Mouse (Mus musculus) kidney, embryonic 15.5 days (tissue): Measurements from ENCODE around the gene Csrp2. TPM values are rescaled to one million over a fixed set of nuclear protein-coding genes. Genes with fewer than 3 reads are reported as not detected.

Source experiments
- ATAC-seq: fragments of 200-750 bp; cut with Nextera tagmentation; replicated peaks from 2 replicates; pipeline ENCODE4 v1.8.0; 2017; ENCODE audit warnings: moderate TSS enrichment; ENCODE audit not compliant: low FRiP score
- H3K27ac ChIP-seq: fragments of 300-500 bp; sonication (generic); 2 replicates; pipeline ENCODE4 v1.5.1; 2015; ENCODE audit warnings: mild to moderate bottlenecking, inconsistent platforms
- H3K27me3 ChIP-seq: fragments of 300-500 bp; sonication (generic); 2 replicates; pipeline ENCODE4 v1.6.1; 2015; ENCODE audit warnings: inconsistent platforms
- H3K36me3 ChIP-seq: fragments of 300-500 bp; sonication (generic); 2 replicates; pipeline ENCODE4 v1.6.1; 2015; ENCODE audit warnings: inconsistent platforms
- H3K4me1 ChIP-seq: fragments of 300-500 bp; sonication (generic); 2 replicates; pipeline ENCODE4 v1.6.1; 2015; ENCODE audit warnings: inconsistent platforms
- H3K4me2 ChIP-seq: fragments of 300-500 bp; sonication (generic); 2 replicates; pipeline ENCODE4 v1.6.1; 2015; ENCODE audit warnings: moderate library complexity, mild to moderate bottlenecking, inconsistent platforms
- H3K4me3 ChIP-seq: fragments of 300-500 bp; sonication (generic); replicated peaks from 2 replicates; pipeline ENCODE4 v1.5.1; 2015; ENCODE audit warnings: mild to moderate bottlenecking, inconsistent platforms
- H3K9ac ChIP-seq: fragments of 300-500 bp; sonication (generic); 2 replicates; pipeline ENCODE4 v1.6.1; 2015; ENCODE audit warnings: mild to moderate bottlenecking, inconsistent platforms
- H3K9me3 ChIP-seq: fragments of 300-500 bp; sonication (generic); replicated peaks from 2 replicates; pipeline ENCODE4 v1.6.1; 2016; ENCODE audit warnings: inconsistent platforms
- WGBS: fragments of 180-500 bp; shearing (Covaris S2); methylation state at CpG from one replicate; pipeline ENCODE4 v1.1.7; 2015; ENCODE audit warnings: mixed read lengths; 5-methylcytosine and 5-hydroxymethylcytosine counted together
- polyA plus RNA-seq: library from polyadenylated mRNA; unstranded; fragments of >200 nt; fragmentation: Nextera tagmentation; extraction: Ambion mirVana; gene quantifications from 2 replicates; pipeline ENCODE4 v1.2.1, GENCODE M21; 2015

Gene Csrp2
- polyA plus RNA-seq, 1 experiment from 2014 or later: 189 TPM

DNA sequence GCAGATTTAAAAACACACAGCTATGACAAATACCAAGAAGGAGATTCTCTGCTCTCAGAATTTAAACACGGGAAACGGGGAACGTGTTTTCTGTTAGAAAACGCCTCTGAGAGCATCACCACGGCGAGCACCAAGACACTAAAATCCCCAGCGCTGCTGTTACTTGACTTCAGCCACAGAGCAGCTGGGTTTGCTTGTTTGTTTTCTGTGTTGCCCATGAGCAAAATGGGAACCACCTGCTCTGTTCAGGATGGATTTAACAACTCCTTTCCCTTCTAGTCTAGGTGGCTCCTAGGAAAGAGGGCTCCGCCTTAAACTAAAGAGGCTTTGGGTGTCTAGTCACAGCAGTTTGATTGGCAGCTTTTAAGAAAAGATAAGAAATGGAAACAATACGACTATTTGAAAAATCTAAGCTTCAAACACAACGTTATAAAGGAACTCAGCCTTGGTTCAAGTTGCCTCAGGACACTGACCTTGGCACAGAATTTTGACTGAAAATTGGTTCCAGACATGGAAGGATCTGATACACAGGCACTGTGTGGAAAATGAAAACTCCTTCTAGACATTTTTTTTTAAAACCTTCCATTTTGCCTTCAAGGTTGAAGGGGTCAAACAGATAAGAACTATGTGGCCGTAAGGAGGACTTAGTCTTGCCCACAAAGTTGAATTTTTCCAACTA, 2.8 kb upstream of the Csrp2 start:
- WGBS: 86% methylated on average over 11 of the region's 11 CpGs
- ATAC-seq: no peak
- Histone ChIP-seq H3K27me3 (no peaks in the 10 kb centered on the region), H3K27ac (no peak overlapping the region), H3K4me1 (peaks cover 24% of the 10 kb centered on the region), H3K36me3 (no peaks in the 10 kb centered on the region), H3K4me3 (no peak overlapping the region), H3K9me3 (peaks cover 3% of the 10 kb centered on the region; the same call in 1 of the 2 replicates), H3K9ac (no peak overlapping the region), H3K4me2 (no peak overlapping the region)

DNA sequence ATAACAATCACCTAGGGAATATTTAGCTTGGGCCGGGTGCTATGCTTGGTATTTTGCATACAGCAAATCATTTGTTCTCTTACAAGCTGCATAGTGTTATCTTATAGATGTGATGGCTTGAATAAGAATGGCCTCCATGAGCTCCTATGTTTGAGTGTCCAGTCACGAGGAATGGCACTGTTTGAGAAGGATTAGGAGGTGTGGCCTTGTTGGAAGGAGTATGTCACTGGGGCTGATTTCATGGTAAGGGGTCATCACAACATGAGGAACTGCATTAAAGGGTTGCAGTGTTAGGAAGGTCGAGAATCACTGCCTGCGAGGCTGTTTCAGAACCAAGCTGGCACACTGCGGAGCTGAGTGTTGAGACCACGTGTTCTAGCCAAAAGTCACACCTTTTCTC, 2.1 kb upstream of the Csrp2 start:
- H3K4me1 ChIP-seq: peaks cover 31% of the 10 kb centered on the region
- no peak overlapping the region for H3K4me2 ChIP-seq
- peaks cover 3% of the 10 kb centered on the region; the same call in 1 of the 2 replicates for H3K9me3 ChIP-seq
- H3K4me3 ChIP-seq: no peak overlapping the region
- 95% methylated on average over 6 of the region's 6 CpGs for WGBS
- no peaks in the 10 kb centered on the region for H3K27me3 ChIP-seq
- no peaks in the 10 kb centered on the region for H3K36me3 ChIP-seq
- H3K9ac ChIP-seq: no peak overlapping the region
- no peak overlapping the region for H3K27ac ChIP-seq
- ATAC-seq: no peak

DNA sequence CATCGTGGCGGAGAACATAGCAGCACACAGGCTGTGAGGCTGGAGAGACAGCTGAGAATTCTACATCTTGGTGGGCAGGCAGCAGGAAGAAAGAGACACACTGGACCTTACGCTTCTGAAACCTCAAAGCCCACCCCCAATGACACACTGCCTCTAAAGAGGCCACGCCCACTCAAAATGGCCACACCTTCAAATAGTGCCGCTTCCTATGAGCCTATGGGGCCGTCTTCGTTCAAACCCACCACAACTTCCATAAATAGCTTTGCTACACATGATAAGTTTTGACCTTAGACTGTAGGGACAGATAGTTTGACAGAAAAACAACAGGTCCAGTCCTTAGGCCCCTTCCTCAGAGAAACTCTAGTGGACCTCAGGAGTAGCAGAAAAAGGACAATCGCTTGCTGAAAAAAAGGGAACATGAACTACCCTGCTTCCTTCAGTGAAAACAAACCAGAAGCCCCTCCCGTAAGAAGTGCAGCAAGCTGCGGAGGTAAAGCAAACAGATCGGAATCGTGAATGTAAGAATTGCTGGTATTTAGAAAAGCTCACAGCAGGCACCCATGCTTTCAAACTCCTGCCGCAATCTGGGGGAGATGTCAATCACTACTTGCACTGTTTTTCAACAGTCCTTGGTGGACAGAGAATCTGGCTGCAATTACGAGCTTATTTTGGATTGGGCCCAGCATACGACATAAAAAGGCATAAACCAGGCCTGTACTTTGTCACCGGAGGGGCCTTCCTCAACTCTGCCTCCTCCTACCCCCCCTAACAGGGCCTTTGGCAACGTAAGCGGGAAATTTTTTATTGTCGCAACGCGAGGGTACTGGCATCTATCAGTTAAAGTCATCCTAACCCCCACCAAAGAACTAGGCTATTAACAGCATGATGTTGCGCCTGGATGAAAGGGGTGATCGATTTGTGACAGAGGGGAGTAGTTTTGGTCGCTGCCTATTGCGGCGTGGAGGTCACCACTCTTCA, 886 bp upstream of the Csrp2 start:
- H3K9me3 ChIP-seq: peaks cover 3% of the 10 kb centered on the region; the same call in 1 of the 2 replicates
- peaks cover 40% of the 10 kb centered on the region for H3K4me1 ChIP-seq
- peak overlapping the region; percentile 72 for H3K4me3 ChIP-seq
- ATAC-seq: no peak
- WGBS: 18% methylated on average over 26 of the region's 26 CpGs
- H3K36me3 ChIP-seq: no peaks in the 10 kb centered on the region
- H3K9ac ChIP-seq: peak overlapping the region; percentile 76; the same call in 1 of the 2 replicates
- no peaks in the 10 kb centered on the region for H3K27me3 ChIP-seq
- H3K27ac ChIP-seq: peak overlapping the region; percentile 99
- peak overlapping the region; percentile 90 for H3K4me2 ChIP-seq

DNA sequence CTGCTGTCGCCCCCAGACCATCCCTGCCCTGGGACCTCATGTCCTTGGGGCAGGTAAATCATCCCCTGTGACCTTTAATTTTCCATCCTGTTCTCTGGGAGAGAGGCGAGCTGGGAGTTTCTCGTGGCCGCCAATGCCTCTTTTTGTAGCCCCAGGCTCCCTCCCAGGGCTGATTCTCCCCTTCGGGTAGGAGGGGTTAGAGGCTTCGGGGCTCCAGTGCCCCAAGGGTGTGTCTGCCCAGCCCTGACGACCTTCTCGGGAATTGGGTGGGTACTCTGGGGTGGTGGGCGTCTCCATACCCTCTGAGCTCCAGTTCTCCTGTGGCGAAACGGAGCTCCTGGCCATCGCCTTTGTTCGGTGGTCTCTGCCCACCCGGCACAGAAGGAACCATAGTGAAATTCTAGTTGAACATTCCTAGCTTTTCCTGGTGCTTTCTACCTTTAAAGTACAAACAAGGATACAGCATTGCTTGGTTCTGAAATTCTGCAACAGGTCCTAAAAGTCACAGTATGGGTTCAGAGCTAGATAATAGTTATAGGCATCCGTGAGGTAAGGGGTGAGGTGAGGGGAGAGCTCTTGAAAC, 870 bp downstream of the Csrp2 start:
- ATAC-seq: peak; percentile 49
- H3K4me3 ChIP-seq: peak overlapping the region; percentile 72
- H3K4me1 ChIP-seq: peaks cover 43% of the 10 kb centered on the region
- H3K27me3 ChIP-seq: no peaks in the 10 kb centered on the region
- under 1% methylated on average over 15 of the region's 15 CpGs for WGBS
- no peaks in the 10 kb centered on the region for H3K36me3 ChIP-seq
- H3K27ac ChIP-seq: peak overlapping the region; percentile 99
- peaks cover 3% of the 10 kb centered on the region; the same call in 1 of the 2 replicates for H3K9me3 ChIP-seq
- peak overlapping the region; percentile 90 for H3K4me2 ChIP-seq
- H3K9ac ChIP-seq: peak overlapping the region; percentile 76

DNA sequence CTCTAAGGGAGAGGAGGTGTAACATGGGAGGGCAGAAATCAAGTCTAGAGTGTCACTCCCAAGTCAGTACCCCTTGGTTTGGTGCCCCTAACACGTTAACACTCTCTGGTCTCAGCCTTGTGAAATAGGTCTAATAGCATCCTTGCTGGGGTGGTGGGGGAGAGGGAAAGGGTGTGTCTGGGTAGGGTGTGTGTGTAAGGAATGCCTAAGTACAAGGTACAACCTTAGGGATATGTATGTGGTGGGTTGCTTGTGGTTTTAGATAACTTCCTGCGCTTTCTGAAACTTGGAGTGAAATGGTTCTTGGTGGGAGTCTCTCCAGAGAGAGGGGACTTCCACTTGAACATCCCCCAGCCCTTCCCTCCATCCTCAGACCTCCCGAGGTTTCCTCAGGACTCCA, 2.3 kb downstream of the Csrp2 start:
- Histone ChIP-seq H3K4me3 (peak overlapping the region; percentile 72), H3K4me1 (peaks cover 51% of the 10 kb centered on the region), H3K4me2 (peak overlapping the region; percentile 90), H3K9me3 (peaks cover 3% of the 10 kb centered on the region; the same call in 1 of the 2 replicates), H3K27ac (0 out of 2 replicates have a peak overlapping the region, but pooled peaks have one; percentile 11), H3K36me3 (no peaks in the 10 kb centered on the region), H3K27me3 (no peaks in the 10 kb centered on the region), H3K9ac (no peak overlapping the region)
- no peak for ATAC-seq
- WGBS: 64% methylated on average over 3 of the region's 3 CpGs

DNA sequence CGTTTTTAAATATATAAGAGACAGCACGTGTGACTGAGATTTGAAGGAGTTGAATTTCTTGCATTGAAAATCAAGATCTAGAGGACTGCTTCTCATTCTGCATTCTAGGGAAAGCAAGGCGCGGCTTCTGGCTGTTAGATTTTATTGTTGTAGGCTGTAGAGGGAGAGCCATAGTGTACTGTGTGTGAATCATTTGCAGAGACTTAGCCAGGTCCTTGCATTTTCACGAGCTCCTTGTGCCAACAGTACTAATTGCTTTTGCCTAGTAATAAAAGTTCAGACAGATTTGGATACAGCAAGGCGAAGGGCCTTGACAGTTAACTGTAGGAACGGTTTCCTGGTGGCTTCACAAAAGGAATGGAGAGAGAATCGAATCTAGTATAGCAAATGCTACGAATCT, 3.0 kb downstream of the Csrp2 start:
- Histone ChIP-seq H3K27ac (no peak overlapping the region), H3K36me3 (no peaks in the 10 kb centered on the region), H3K9ac (no peak overlapping the region), H3K9me3 (peaks cover under 1% of the 10 kb centered on the region; the same call in 1 of the 2 replicates), H3K4me2 (peak overlapping the region; percentile 90), H3K4me1 (peaks cover 59% of the 10 kb centered on the region), H3K4me3 (peak overlapping the region; percentile 72; the same call in 1 of the 2 replicates), H3K27me3 (no peaks in the 10 kb centered on the region)
- no peak for ATAC-seq
- WGBS: 61% methylated on average over 9 of the region's 9 CpGs

DNA sequence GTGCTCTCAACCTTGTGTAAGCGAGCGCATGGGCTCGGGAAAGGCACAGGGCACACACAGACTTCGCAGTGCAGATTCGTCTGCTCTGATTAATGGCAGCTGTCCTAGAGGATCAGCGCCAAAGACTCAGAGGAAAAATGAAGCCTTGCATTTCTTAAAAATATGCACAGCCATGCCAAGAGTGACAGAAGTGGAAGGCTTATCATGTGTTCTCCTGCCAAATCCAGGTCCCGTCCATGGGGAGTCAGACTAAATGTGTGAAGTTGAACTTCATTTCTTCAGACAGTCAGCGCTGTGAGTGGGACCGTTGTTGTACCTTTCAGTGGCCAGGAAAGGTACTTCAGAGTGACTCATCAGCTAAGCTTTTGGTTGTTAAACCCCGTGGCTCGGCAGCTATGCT, 7.9 kb downstream of the Csrp2 start:
- H3K4me1 ChIP-seq: peaks cover 52% of the 10 kb centered on the region
- 48% methylated on average over 11 of the region's 11 CpGs for WGBS
- no peak overlapping the region for H3K4me3 ChIP-seq
- H3K27me3 ChIP-seq: no peaks in the 10 kb centered on the region
- H3K9ac ChIP-seq: no peak overlapping the region
- H3K9me3 ChIP-seq: no peaks in the 10 kb centered on the region
- ATAC-seq: no peak
- H3K4me2 ChIP-seq: no peak overlapping the region
- H3K36me3 ChIP-seq: 0 out of 2 replicates have a peak, but pooled peaks cover 1% of the 10 kb centered on the region
- H3K27ac ChIP-seq: peak overlapping the region; percentile 35; the same call in 1 of the 2 replicates

DNA sequence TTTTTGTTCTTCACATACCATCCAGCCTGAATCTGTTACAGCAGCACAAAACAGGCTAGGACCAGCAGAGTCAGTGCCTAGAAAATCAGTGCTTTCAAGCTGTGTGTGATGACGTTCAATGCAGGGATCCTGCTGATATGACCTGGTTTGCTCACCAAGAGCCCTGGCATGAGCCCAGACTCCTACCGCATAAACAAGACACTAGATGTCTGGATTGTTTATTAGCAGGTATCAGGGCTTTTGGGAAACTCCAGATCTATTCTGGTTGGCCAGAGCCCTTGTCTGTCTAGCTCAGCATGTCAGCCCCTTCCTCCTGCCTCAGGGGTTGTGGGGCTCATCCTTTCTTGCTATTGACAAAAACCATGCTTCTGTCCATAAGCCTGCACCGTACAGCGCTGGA, 10.2 kb downstream of the Csrp2 start:
- Histone ChIP-seq H3K9ac (no peak overlapping the region), H3K4me2 (no peak overlapping the region), H3K4me1 (peaks cover 40% of the 10 kb centered on the region), H3K27ac (no peak overlapping the region), H3K27me3 (no peaks in the 10 kb centered on the region), H3K9me3 (no peaks in the 10 kb centered on the region), H3K36me3 (peaks cover 7% of the 10 kb centered on the region; the same call in 1 of the 2 replicates), H3K4me3 (no peak overlapping the region)
- 76% methylated on average over 4 of the region's 4 CpGs for WGBS
- no peak for ATAC-seq

DNA sequence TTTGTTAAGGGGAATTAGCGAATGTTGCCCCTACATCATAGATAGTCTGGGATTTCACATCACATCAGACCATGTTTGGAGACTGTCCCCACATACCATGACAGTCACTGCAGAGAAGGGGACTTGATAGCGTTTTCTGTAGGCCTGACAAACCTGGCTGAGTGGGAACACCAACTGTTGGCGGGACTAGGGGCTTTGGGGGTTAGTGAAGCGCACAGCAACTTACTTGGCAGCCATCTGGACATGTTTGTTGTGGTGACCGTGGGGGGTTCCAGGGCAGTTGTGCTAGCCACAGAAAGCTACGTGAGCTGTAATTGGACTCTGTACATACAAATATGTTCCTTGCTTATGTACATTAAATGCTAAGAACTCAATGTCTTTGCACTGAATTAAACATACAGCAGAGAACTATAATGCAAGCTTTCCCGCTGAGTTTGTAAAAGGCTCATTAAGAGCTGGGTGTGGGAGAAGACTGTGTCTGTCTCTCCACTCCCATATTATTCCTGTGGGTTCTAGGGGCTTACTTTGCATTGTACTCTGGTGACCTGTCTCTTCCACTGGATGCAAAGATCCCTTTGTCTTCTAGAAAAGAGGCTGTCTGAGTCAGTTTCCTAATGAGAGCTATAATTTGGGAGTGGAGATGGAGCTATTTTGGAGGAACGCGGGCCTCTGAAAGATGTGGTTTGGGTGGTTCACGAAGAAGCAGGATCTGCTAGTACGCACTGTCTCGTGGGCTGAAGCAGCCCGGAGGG, 11.7 kb downstream of the Csrp2 start:
- H3K9me3 ChIP-seq: no peaks in the 10 kb centered on the region
- H3K4me3 ChIP-seq: peak overlapping the region; percentile 23
- H3K4me2 ChIP-seq: peak overlapping the region; percentile 50
- no peaks in the 10 kb centered on the region for H3K27me3 ChIP-seq
- 59% methylated on average over 13 of the region's 13 CpGs for WGBS
- peaks cover 37% of the 10 kb centered on the region for H3K4me1 ChIP-seq
- no peak for ATAC-seq
- H3K27ac ChIP-seq: peak overlapping the region; percentile 65
- H3K36me3 ChIP-seq: peaks cover 21% of the 10 kb centered on the region; the same call in 1 of the 2 replicates
- no peak overlapping the region for H3K9ac ChIP-seq

DNA sequence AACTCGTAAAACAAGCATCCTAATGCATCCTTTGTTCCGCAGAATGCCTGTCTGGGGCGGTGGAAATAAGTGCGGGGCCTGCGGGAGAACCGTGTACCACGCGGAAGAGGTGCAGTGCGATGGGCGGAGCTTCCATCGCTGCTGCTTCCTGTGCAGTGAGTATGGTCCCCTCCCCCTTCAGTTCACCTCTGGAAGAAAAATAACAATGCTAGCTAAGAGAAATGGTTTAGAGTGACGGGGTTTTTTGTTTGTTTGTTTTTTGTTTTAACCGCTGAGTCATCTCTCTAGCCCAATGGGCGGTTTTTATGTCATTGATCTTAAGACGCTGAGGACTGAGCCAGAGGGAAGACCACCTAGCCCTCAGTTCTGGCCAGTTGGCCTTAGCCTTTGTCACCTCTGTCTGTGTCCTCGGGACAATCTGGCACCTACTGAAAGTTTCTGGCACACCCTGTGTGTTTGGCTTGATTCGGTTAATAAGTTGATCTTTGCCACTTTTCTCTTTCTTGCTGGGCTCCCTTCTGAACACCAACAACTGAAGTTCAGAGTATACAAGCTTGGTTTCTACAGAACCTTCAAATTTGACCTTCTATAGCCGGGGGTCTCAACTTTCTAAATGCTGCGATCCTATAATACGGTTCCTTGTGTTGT, 12.4 kb downstream of the Csrp2 start:
- 49% methylated on average over 20 of the region's 20 CpGs for WGBS
- peaks cover 28% of the 10 kb centered on the region for H3K36me3 ChIP-seq
- peak overlapping the region; percentile 50 for H3K4me2 ChIP-seq
- peaks cover 30% of the 10 kb centered on the region for H3K4me1 ChIP-seq
- no peak overlapping the region for H3K9ac ChIP-seq
- ATAC-seq: peak; percentile 68
- peak overlapping the region; percentile 65 for H3K27ac ChIP-seq
- H3K27me3 ChIP-seq: no peaks in the 10 kb centered on the region
- peak overlapping the region; percentile 23 for H3K4me3 ChIP-seq
- no peaks in the 10 kb centered on the region for H3K9me3 ChIP-seq

DNA sequence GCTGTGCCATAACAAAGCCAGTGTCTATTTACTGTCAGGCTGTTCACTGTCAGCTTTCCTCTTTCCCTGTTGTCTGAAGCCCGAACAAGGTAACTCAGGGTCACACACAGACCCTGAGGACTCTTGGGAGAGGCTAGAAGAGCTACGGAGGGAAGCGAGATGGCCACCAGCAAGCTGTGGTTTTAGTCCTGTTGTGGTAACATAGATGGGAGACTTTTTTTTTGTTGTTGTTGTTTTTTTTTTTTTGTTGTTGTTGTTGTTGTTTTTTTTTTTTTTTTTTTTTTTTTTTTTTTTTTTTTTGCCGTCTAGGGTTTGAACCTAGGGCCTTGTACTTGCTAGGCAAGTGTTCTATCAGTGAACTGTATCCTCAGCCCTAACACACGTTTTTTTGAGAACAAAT, 14.0 kb downstream of the Csrp2 start:
- 80% methylated on average over 5 of the region's 5 CpGs for WGBS
- Histone ChIP-seq H3K27me3 (no peaks in the 10 kb centered on the region), H3K36me3 (peaks cover 42% of the 10 kb centered on the region), H3K27ac (no peak overlapping the region), H3K4me1 (peaks cover 16% of the 10 kb centered on the region), H3K9me3 (no peaks in the 10 kb centered on the region), H3K4me2 (no peak overlapping the region), H3K4me3 (no peak overlapping the region), H3K9ac (no peak overlapping the region)
- ATAC-seq: no peak
